Comparison of ENCODE assay signal across 18 mouse cellular contexts in genomic region chr5:57864254-57864653, GRCm38 (mm10).
"Had no signal": no experiment of that assay in that cellular context is flagged by ENCODE, and none has a peak within 500 bp of the region (broad histone marks: within the 10 kb centered on the region; RNA-seq: fewer than 3 reads in every experiment).

No protein-coding gene starts in this region.

- H3K4me1 ChIP-seq: midbrain, embryonic 13.5 days; stomach, embryonic 15.5 days had no signal

- H3K4me3 ChIP-seq: left cerebral cortex, adult 2 months; megakaryocyte, embryonic 14.5 days; midbrain, embryonic 10.5 days; midbrain, embryonic 13.5 days; stomach, embryonic 15.5 days had no signal

- DNase-seq: kidney, adult 18-20 months; kidney, adult 9 months; kidney, postnatal 14 days; kidney, postnatal 4 days; layer of hippocampus, adult 9-11 months; layer of hippocampus, postnatal 36 days; liver, postnatal 0 days; lung, embryonic 14.5 days; thymus, postnatal 25 days had no signal

- ATAC-seq: liver, postnatal 0 days; lung, postnatal 0 days; midbrain, embryonic 13.5 days; midbrain, embryonic 16.5 days had no signal

- H3K27ac ChIP-seq: left cerebral cortex, adult 2 months; liver, embryonic 14.5 days; macrophage; midbrain, embryonic 10.5 days; midbrain, embryonic 13.5 days; stomach, embryonic 15.5 days had no signal
